Comparison of ENCODE assay signal across 7 mouse cellular contexts in genomic region chr2:128862636-128863035, GRCm38 (mm10). TPM values are rescaled to one million over a fixed set of nuclear protein-coding genes. Genes with fewer than 3 reads are reported as not detected.
DNase-seq lines count a peak whose midpoint lies in the region; ATAC-seq lines count a peak whose summit lies in the region.

Gene Fbln7, plus strand, starts transcription at chr2:128862981.

- H3K4me2 ChIP-seq in lung, embryonic 15.5 days, result peak within 1 kb of the TSS; percentile 97
- peak within 1 kb of the TSS; percentile 96 for H3K4me2 ChIP-seq in forebrain, embryonic 14.5 days (ENCODE audit: low read length)
- H3K4me2 ChIP-seq in limb, embryonic 13.5 days (replicated peaks), result peak within 1 kb of the TSS; percentile 90
- H3K4me2 ChIP-seq in stomach, embryonic 14.5 days (replicated peaks; ENCODE audit: low read depth, low read length), result peak within 1 kb of the TSS; percentile 95

- peak within 1 kb of the TSS; percentile 22; the same call in 1 of the 2 replicates for H3K27ac ChIP-seq in lung, embryonic 15.5 days
- H3K27ac ChIP-seq in forebrain, embryonic 14.5 days (ENCODE audit: low read depth, low read length), result no peak within 1 kb of the TSS
- no peak within 1 kb of the TSS for H3K27ac ChIP-seq in limb, embryonic 13.5 days
- no peak within 1 kb of the TSS for H3K27ac ChIP-seq in stomach, embryonic 14.5 days (ENCODE audit: low read length)

- peak within 1 kb of the TSS; percentile 60 for H3K9ac ChIP-seq in lung, embryonic 15.5 days
- peak within 1 kb of the TSS; percentile 68 for H3K9ac ChIP-seq in forebrain, embryonic 14.5 days (ENCODE audit: low read length)
- H3K9ac ChIP-seq in limb, embryonic 13.5 days, result peak within 1 kb of the TSS; percentile 65
- H3K9ac ChIP-seq in stomach, embryonic 14.5 days (replicated peaks; ENCODE audit: low read depth, low read length), result 0 out of 2 replicates have a peak within 1 kb of the TSS, but pooled peaks have one; percentile 21

- peak within 1 kb of the TSS; percentile 55 for H3K4me3 ChIP-seq in lung, embryonic 15.5 days
- H3K4me3 ChIP-seq in forebrain, embryonic 14.5 days (ENCODE audit: low read depth, low read length), result peak within 1 kb of the TSS; percentile 40
- H3K4me3 ChIP-seq in limb, embryonic 13.5 days, result peak within 1 kb of the TSS; percentile 52
- H3K4me3 ChIP-seq in stomach, embryonic 14.5 days (ENCODE audit: low read depth, low read length), result peak within 1 kb of the TSS; percentile 52

- H3K9me3 ChIP-seq in lung, embryonic 15.5 days, result no peaks in the 10 kb centered on the region
- no peaks in the 10 kb centered on the region for H3K9me3 ChIP-seq in forebrain, embryonic 14.5 days (replicated peaks; ENCODE audit: control insufficient read depth, low read length)
- H3K9me3 ChIP-seq in limb, embryonic 13.5 days, result 0 out of 2 replicates have a peak, but pooled peaks cover 3% of the 10 kb centered on the region
- no peaks in the 10 kb centered on the region for H3K9me3 ChIP-seq in stomach, embryonic 14.5 days (ENCODE audit: control insufficient read depth, low read depth, low read length)

- peaks cover 14% of the 10 kb centered on the region for H3K27me3 ChIP-seq in lung, embryonic 15.5 days
- H3K27me3 ChIP-seq in forebrain, embryonic 14.5 days (replicated peaks; ENCODE audit: control insufficient read depth, insufficient read depth, low read length), result 0 out of 2 replicates have a peak, but pooled peaks cover 4% of the 10 kb centered on the region
- peaks cover 20% of the 10 kb centered on the region for H3K27me3 ChIP-seq in limb, embryonic 13.5 days
- H3K27me3 ChIP-seq in stomach, embryonic 14.5 days (ENCODE audit: control insufficient read depth, insufficient read depth, low read length), result no peaks in the 10 kb centered on the region; the same call in 1 of the 2 replicates

- ATAC-seq in lung, embryonic 15.5 days (ENCODE audit: borderline replicate concordance, extremely low read depth, low FRiP score, low TSS enrichment), result no peak
- no peak for ATAC-seq in forebrain, embryonic 14.5 days
- ATAC-seq in limb, embryonic 13.5 days (ENCODE audit: low FRiP score, low read depth), result no peak
- no peak for ATAC-seq in stomach, embryonic 14.5 days (ENCODE audit: insufficient number of reproducible peaks, insufficient read depth, low FRiP score, low read depth)
- ATAC-seq in megakaryocyte-erythroid progenitor cell, adult 5-6 weeks (replicated peaks; ENCODE audit: low FRiP score, low TSS enrichment, poor library complexity, severe bottlenecking), result no peak

- H3K36me3 ChIP-seq in lung, embryonic 15.5 days, result no peaks in the 10 kb centered on the region
- no peaks in the 10 kb centered on the region for H3K36me3 ChIP-seq in forebrain, embryonic 14.5 days (ENCODE audit: control insufficient read depth, insufficient read depth, low read length)
- H3K36me3 ChIP-seq in limb, embryonic 13.5 days, result no peaks in the 10 kb centered on the region
- H3K36me3 ChIP-seq in stomach, embryonic 14.5 days (ENCODE audit: control insufficient read depth, insufficient read depth, low read length), result no peaks in the 10 kb centered on the region

- H3K4me1 ChIP-seq in lung, embryonic 15.5 days, result peaks cover 18% of the 10 kb centered on the region
- 0 out of 2 replicates have a peak, but pooled peaks cover 2% of the 10 kb centered on the region for H3K4me1 ChIP-seq in forebrain, embryonic 14.5 days (ENCODE audit: control insufficient read depth, insufficient read depth, low read length)
- peaks cover 3% of the 10 kb centered on the region for H3K4me1 ChIP-seq in limb, embryonic 13.5 days
- 0 out of 2 replicates have a peak, but pooled peaks cover 2% of the 10 kb centered on the region for H3K4me1 ChIP-seq in stomach, embryonic 14.5 days (ENCODE audit: control insufficient read depth, insufficient read depth, low read length)

- no peak for DNase-seq in lung, postnatal 14 days
- no peak for DNase-seq in forebrain, embryonic 14.5 days (ENCODE audit: low spot score)
- no peak for DNase-seq in frontal cortex, postnatal 10 days (ENCODE audit: low spot score in 2 of 2)

- 95% methylated on average over 9 of the region's 9 CpGs for WGBS in lung, embryonic 15.5 days
- WGBS in forebrain, embryonic 14.5 days, result 93% methylated on average over 9 of the region's 9 CpGs
- 89% methylated on average over 9 of the region's 9 CpGs for WGBS in limb, embryonic 13.5 days
- WGBS in stomach, embryonic 14.5 days, result 93% methylated on average over 9 of the region's 9 CpGs

RNA-seq across cellular contexts. Expression of gene Fbln7, which starts in this region (rescaled TPM):
- 8.7 and 9.1 TPM in 2 replicates for polyA plus RNA-seq in lung, embryonic 15.5 days (2015; fragmentation: Nextera tagmentation; extraction: Ambion mirVana)
- 1.5 and 2.0 TPM in 2 replicates for polyA plus RNA-seq in forebrain, embryonic 14.5 days (2014; fragmentation: Nextera tagmentation; extraction: Ambion mirVana)
- 6.3 and 7.3 TPM in 2 replicates for polyA plus RNA-seq in limb, embryonic 13.5 days (2015; fragmentation: Nextera tagmentation; extraction: Ambion mirVana)
- 2.9 and 3.4 TPM in 2 replicates for polyA plus RNA-seq in stomach, embryonic 14.5 days (2014; fragmentation: Nextera tagmentation; extraction: Ambion mirVana)
- not detected in 2 replicates for total RNA-seq in megakaryocyte-erythroid progenitor cell, adult 5-6 weeks (2014; fragmentation: Nextera tagmentation)
- not detected in 2 replicates for total RNA-seq in megakaryocyte-erythroid progenitor cell, adult 5-6 weeks (2017)
